Mouse (Mus musculus): ENCODE measurements around the gene Myct1.

The Myct1 gene

GRCm38 (mm10) chr10:5615186-5616040 is 21.8 kb downstream of the Myct1 start:
- DNase-seq (ENCODE audit: low spot score in 2 of 2), result no peak

GRCm38 (mm10) chr10:5626268-5626667 is 32.7 kb downstream of the Myct1 start:
- DNase-seq (ENCODE audit: low spot score in 2 of 2), result no peak

DNA sequence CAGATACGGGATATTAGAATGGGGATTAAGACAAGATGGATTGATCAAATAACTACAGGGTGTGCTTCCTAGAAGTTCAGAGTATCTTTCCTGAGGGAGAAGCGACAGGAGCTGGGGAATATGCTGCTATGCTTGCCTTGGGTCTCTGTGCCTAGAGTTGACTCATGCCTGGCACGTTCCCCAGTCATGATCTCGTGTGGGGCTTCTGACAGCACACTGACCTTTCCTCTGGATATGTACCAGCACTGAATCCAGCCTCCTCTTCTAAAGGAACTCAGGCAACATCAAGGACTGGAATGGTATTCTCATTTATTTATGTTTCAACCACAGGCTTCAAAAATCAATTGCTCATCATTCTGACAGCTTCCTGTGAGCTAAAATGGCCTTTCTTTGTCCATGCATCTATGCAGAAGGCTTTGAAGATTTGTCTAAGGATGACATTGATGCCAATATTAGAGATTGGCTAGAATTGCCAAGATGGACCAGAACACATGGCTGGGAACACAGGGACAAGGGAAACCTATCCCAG is 40.2 kb downstream of the Myct1 start:
- DNase-seq (ENCODE audit: low spot score in 2 of 2), result no peak

DNA sequence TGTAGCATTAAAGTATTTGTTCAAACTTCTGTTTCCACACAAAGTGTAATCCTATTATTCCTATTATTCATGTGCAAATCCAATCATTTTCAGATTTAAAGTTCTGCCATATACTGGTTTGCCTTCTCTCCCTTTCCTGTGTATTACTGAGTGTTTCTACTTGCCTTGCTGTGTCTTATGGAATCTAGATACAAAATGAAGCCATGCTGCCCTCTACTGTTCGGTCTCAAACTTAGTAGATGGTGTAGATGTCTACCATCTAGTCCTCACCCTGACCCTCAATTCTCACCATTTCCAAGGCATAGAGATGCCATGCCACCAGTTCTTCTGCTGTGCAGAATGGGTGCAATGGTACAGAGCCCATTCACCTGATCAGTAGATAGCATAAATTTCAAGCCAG is 40.8 kb downstream of the Myct1 start:
- no peak for DNase-seq (ENCODE audit: low spot score in 2 of 2)

DNA sequence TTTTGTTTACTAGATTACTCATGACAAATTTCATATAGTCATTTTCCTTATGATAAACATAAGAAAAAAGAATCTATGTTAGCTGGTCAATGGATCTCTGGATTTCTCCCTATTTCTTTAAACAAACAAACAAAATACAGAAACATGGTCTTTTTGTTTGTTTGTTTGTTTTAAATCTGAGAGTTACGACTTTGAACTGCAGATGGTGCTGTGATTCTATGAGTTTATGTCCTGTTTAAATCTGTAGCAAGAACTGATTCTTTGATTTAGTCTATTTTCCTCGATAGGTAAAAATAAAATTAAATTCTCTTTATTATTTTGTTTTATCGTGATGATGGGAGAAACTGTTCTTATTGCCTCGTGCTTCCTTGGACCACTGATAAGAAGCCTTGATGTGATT is 43.7 kb downstream of the Myct1 start:
- DNase-seq (ENCODE audit: low spot score in 2 of 2), result no peak

DNA sequence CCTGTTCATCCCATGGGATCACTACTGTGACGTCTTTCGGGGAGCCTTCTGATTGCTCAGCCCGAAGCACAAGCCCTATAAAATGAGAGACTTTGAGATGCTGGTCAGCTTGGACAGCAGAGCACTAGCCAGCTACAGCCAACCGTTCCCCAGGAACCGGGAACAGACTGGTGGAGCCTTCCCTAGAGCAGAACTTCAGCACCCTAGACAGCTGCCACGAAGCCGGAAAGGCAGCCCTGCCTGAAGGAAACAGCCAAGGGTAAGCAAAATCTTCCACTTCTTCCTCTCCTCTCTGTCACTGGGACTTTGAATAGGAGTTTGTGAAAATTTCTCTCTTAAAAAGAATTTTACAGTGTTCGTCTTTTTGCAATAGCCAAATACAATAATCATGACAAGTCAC is 45.5 kb downstream of the Myct1 start, which contains the start of gene Vip:
Gene Vip, plus strand, starts transcription at position 107 of the 400 bp plus-strand sequence.
- no peak for DNase-seq (ENCODE audit: low spot score in 2 of 2)

All from spleen, postnatal 14 days (tissue).